Mouse (Mus musculus) megakaryocyte, adult 5-6 weeks (primary cell): ENCODE data around the gene Rfc1. TPM values are rescaled to one million over a fixed set of nuclear protein-coding genes. Genes with fewer than 3 reads are reported as not detected.
"Not testable (repeated sequence)": the region's sequence is repeated elsewhere in the genome, so short reads cannot be mapped to it uniquely, and the experiment has no call there.

Experiments used
- ATAC-seq: 2 replicates; pipeline ENCODE4 v1.8.0; 2016; ENCODE audit warnings: mild to moderate bottlenecking, inconsistent platforms; ENCODE audit not compliant: poor library complexity, severe bottlenecking
- total RNA-seq, 2 experiments: library from RNA; stranded (forward) in 1 of 2; stranded (reverse) in 1 of 2; fragments of 153-499, 151-499 nt in 1 of 2; fragments of 221-1000, 200-1000 nt in 1 of 2; gene quantifications; 2 replicates each; pipeline versions ENCODE4 v1.2.3 to v1.2.4; 2015 to 2017

Rfc1 gene
- total RNA-seq, 2 experiments from 2014 or later, result 39.7 to 92.3 TPM

DNA sequence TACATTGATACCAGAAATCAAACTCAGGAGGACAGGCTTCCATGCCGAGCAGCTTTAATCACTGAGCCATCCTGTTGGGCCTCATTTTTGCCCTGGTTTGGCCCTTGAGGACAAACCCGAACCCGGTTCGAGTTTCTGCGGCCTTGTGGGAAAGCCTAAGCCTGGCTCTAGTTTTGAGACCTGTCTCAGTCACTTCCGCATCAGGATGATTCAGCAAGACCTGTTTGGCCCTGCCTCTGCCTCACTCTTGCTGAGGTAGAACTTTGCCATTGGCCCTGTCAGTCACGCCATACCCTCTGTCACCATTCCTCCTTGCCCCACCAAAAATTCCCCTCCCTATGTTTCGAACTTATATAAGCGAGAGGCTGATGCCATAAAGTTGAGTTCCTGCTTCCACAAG is 35.3 kb downstream of the Rfc1 start:
- ATAC-seq, result no peak

DNA sequence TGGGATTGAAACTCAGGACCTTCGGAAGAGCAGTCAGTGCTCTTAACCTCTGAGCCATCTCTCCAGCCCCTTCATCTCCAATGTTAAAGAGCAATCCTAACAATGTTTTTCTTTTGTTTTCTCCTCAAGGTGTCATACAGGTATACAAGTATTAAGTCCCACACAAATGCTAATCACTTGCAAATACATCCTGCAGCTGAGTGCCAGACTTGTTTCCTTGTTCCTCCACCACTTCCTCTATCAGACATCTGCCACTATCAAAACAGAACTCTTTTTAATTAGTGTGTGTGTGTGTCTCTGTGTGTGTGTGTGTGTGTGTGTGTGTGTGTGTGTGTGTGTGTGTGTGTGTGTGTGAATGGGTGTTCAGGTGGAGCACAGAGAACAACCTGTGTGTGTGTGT is 35.8 kb downstream of the Rfc1 start:
- 0 out of 2 replicates have a peak, but pooled peaks have one; percentile 24 for ATAC-seq

DNA sequence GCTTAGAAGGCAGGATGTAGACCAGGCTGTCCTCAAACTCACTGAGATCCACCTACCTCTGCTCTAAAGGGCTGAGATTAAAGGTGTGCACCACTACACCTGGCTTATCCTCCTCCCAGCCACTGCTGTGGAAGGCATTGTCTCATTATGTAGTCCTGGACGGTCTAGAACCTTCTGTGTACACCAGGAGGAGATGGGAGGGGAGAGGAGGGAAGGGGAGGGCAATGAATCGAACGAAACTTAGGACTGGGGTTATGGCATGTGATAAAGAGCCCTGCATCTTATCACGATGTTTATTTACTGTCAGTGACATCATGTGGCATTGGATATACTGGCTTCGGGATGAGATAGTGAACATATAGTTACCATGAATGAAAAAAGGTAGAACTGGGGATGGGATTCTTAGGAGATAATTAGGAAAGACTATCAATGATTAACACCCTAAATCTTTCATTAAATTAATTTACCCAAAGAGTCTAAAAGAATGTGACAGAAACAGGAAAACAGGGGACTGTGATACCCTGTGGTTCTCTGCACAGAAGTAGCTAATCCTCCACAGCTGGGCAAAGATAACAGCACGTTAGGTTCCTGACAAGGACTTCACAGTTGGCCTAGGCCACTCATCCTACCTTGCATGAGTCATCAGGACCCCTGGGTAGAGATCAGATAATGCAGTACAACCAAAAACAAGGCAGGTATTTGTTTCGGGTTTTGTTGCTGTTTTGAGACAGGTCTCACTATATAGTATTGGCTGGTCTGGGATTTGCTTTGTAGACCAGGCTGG is 37.1 kb downstream of the Rfc1 start:
- no peak for ATAC-seq

DNA sequence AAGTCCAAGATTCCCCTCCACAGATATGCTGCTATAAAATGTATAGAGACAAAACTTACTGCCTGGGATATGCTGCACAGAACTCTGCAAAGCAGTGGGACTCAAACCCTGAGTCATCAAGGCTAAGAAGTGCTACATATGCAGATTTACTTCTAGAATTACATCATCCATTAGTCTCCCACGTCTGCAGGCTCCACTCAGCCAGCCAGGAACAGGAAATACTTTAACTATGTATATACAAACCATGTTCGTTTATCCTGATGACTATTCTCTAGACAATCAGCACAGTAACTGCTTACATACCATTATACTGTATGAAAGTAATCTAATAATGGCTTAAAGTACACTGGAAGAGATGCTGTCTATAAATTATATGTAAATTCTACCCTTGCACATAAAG is 41.2 kb downstream of the Rfc1 start:
- ATAC-seq, result no peak

DNA sequence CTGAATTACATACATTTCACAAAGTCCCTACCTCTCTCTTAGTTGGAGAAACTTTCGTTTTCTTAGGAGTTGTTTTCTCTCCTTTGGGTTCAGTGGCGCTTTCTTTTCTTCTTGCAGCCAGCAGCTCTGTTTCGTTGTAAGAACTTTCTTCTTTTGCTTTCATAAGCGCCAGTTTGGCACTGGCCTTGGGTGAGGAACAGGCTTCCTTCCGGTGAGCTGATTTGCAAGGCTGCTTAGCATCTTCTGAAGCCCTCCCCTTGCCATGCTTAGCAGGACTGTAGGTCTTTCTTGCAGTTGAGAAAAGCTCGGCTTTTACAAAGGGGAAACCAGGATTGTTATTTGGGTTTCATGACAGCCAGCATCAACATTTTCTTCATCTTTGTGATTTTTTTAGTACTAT is 41.8 kb downstream of the Rfc1 start:
- no peak for ATAC-seq

DNA sequence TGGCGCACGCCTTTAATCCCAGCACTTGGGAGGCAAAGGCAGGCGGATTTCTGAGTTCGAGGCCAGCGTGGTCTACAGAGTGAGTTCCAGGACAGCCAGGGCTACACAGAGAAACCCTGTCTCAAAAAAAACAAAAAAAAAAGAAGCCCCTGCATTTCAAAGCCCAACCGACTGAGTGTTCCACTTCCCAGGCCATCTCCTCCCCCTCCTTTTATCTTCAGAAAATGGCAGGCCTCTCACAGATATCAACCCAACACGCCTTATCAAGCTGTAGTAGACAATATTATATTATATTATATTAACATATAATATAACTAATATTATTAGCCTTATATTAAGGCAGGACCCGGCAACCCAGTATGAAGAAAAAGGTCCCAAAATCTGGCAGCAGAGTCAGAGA is 46.5 kb downstream of the Rfc1 start:
- not testable (repeated sequence) for ATAC-seq

DNA sequence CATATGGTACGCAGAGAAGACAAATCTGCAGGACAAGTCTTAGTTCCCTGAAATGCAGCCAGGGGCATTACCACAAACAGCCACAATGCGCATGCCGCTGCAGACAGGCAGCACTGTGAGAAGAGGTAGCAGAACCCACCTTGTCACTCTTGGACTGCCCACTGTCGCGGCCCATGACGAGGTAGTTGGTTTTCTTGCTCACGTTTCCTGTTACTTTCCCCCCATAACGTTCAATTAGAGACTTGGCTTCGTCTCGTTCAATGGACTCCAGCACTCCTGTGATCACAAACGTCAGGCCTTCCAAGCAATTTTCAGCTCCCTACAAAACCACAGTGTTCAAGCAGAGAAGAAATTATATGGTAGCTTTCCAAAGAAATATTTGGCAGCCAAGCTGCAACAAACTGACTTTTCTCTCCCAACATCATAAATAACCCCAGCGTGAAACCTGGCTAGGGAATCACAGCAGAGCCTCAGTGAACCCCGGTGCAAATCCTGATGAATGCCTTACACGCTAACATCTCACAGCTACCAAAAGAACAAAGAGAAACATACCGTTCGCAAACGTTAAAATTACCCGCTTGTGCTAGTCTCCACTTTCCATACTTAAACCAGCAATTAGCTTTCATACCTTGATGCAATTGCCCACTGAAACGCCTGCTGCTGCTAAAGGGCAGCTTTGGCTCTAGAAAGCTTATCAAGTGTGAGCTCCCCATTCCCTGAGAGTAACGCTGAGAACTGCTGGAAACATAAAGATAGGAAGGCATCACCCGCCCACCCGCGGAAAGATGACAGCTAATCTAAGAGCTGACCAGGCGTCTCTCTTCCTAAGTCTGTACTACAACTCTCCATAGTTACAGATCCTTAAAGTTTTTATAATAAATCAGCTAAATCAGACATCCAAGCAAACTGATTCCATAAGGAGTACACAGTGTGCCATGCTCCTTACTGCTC is 47.4 kb downstream of the Rfc1 start:
- ATAC-seq, result no peak

DNA sequence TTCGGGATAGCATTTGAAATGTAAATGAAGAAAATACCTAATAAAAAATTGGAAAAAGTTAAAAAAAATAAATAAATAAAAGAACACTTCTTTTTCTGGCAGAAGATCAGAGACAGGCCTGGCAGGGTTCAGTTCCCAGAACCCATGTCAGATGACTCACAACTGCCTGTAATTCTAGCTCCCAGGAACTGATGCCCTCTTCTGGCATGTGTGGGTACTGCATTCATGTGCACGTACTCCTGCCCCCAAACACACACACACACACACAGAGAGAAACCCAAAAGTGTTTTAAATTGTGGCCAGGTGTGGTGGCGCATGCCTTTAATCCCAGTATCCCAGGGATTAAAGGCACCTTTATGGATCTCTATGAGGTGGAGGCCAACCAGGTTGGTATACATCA is 51.3 kb downstream of the Rfc1 start:
- ATAC-seq, result no peak

DNA sequence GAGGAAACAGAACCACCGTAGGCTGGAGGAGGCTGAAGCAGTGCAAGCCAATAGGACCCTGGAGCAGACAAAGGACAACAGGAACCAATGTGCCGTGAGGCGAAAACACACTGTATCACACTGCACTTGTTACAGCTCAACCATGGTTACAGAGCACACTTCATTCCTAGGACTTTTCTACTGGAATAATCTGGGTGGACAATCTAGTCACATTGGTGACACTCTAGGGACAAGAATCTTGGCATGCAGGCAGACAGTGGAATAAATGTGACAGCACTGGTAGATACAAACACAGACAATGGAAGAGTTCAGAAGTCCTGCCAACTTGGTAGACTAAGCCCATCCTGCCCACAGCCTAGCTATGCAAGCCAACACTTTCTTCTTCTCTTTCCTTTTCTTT is 54.3 kb downstream of the Rfc1 start:
- no peak for ATAC-seq

DNA sequence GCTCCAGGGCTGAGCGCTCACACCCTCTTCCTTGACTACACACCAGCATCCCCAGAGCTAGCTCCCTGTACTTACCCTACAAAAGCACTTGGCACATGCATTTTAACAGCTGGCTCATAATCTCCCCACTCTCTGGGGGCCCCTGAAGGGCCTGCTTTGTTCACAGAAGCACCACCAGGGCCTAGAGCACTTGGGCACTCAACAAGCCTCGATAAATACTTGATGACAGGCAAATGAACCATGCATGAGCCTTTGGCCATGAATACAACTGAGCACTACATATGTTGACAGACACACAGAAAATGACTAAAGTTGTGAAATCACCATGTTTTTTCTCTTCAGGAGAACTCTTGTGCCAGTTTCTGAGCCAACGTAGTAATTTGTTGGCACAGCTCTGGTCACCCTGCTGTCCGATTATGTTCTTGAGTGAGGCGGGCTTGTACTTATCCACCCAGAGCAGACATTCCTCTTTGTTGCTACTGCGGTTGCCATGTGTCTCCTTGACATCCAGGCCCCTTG is 56.3 kb downstream of the Rfc1 start:
- ATAC-seq, result no peak

DNA sequence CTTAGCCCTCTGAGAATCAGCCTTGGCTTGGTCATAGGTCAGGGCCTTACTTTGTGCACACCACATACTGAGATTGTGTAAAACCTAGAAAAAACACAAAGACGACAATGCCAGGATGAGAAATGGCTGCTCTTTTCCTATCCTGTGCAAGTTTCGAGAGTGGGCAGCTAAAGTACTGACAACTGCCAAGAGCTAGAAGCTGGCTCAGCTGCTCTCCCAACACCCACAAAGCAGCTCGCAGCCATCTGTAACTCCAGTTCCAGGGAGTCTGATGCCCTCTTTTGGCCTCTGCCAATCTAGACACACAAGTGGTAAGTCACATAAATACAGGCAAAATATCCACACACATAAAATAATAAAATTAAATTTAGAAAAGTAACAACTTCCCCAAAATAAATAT is 61.5 kb downstream of the Rfc1 start:
- ATAC-seq, result no peak

DNA sequence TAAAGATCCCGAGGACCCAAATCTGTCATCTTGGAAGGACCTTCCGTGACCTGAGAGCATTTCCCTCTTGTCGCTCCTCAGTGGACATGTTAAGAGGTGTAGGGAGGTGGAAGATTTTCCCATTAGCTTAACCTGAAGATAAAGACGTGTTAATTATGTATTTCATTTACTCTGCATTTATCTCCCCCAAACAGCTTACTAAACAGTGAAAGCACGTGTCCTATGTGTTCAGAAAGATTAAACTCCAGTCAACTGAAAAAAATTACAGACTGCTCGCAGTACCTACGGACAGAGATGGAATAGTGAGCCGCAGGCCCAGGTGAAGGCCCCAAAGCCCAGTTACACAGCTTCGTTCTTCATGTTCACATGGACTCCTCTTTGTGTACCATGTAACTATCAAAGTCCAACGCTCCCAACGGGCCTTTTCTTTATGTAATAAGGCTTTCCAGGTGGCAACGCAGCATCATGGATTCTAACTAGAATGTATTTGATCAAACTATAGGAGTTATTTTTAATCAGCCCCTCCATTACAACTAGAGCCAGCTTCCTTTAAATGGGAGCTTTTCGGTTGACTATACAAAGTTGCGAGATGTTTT is 77.5 kb downstream of the Rfc1 start:
- ATAC-seq, result no peak

DNA sequence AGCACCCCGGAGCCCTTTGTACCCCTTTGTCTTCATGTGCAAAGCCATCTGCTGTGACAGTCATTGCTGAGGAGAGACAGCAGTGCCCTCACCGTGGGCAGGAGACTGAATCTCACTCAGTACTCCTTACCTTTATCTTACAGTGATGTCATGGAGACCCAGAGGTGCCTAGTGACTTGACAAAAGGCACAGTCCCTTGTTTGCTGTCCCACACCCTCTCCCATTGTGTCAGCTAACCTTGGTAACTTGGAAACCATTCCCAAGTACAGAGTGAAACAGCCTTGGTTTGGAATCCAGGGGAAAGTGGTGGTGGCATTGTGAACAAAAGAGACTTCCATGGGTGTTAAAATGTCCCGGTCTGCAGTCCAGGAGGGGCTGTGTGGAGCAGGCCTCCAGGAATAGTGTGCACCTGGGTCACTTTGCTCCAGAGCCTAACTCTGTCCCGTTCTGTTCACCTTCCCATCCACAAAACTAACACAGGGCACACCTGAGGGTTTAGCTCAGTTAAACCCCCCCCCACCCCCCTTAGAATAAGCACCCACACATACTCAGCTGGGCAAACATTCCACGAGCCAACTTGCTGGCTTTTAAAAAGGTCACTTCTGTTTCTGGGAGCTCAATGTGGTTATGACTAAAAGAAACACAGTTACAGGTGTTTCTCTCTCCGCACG is 85.2 kb downstream of the Rfc1 start:
- no peak for ATAC-seq

DNA sequence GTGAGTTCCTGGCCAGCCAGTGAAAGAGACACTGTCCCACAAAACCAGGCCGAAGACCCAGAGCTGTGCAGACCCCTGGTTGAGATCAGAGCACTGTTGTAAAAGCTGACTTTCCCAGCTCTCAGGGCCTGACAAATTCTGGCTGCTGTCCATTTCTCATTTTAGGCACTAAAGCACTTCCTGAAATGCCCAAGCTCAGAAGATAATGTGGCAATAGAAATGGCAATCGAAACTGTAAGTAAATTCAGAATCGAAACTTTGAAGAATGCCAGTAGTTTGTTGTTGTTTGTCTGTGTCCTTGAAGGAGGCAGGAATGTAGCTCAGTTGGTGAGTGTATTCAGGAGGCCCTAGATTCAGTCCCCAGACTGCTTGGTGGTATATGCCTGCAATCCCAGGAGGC is 88.2 kb downstream of the Rfc1 start:
- peak; percentile 74 for ATAC-seq

DNA sequence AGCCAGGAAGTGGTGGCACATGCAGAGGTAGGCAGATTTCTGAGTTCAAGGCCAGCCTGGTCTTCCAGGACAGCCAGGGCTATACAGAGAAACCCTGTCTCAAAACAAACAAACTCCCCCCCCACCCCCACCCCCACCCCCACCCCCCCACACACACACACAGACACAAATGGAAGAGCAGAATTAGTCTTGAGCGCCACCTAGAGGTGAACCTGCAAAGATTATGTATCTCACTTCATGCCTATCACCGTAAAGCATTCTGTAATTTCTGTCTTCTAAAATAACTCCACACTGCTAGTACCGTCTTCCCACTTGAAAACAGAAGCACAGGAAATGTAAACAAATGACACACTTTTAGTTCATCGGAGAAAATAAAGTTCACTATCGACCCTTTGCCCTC is 92.7 kb downstream of the Rfc1 start:
- no peak for ATAC-seq

DNA sequence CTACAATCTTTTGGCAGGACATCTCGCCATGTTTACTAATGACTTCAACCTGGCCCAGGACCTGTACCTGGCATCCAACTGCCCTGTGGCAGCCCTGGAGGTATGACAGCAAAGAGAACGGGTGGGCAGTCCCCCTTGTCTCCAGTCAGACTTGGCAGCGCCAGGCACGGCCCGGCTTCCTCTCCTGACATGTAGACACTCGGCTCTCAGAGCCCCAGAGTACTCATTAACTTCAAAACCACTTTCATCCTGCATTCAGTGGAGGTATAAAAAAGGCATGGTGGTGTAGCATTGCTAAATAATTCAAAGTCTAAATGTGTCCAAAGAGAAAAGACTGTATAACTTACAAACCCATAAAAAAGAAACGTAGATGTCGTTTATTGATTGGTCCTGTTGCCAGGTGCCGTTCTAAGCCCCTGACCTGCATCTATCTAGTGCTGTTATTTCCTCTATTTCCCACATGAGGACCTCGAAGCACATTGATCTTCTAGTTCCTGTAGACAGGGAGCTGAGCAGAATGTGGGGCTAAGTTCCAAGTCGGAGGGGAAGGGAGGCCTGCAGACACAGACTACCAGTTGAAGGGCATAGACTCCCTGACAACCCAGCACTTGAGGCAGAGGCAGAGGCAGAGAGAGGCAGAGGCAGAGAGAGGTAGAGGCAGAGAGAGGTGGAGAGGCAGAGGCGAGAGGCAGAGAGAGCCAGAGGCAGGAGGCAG is 104.0 kb downstream of the Rfc1 start:
- no peak for ATAC-seq

DNA sequence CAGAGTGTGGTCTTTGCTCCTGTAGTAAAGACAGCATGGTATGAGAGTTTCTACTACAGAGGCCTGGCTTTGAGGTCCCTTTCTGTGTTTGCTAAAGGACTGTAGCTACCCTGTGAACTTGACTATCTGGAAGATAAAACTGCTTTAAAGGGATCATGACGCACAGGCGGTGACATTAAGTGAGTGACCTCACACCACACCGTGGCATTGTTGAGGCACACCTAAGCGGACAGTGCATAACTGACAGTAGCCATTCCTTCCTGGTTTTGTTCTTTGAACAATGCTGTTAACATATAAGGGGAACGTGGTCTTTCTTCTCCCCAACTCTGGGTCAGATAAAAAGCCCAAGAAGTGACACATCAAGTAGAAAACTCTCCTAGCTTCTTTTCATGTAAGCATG is 111.4 kb downstream of the Rfc1 start:
- no peak for ATAC-seq

DNA sequence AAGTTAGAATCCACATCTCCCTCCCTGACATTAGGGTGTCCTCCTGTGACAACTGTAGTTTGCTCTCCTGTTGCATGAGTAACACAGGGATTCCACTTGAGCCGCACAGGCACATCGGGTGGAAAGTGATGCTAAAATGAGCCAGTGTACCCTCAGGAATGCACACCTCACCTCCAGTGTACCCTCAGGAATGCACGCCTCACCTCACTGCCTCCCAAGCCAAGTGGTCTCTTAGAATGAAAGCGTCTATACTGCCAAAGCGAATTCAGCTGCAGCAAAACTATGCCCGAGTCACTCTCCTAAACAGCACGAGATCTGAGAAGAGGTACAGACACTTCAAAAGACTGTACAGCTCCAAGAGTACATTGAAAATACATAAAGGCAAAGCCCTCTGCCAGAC is 114.4 kb downstream of the Rfc1 start:
- ATAC-seq, result no peak

DNA sequence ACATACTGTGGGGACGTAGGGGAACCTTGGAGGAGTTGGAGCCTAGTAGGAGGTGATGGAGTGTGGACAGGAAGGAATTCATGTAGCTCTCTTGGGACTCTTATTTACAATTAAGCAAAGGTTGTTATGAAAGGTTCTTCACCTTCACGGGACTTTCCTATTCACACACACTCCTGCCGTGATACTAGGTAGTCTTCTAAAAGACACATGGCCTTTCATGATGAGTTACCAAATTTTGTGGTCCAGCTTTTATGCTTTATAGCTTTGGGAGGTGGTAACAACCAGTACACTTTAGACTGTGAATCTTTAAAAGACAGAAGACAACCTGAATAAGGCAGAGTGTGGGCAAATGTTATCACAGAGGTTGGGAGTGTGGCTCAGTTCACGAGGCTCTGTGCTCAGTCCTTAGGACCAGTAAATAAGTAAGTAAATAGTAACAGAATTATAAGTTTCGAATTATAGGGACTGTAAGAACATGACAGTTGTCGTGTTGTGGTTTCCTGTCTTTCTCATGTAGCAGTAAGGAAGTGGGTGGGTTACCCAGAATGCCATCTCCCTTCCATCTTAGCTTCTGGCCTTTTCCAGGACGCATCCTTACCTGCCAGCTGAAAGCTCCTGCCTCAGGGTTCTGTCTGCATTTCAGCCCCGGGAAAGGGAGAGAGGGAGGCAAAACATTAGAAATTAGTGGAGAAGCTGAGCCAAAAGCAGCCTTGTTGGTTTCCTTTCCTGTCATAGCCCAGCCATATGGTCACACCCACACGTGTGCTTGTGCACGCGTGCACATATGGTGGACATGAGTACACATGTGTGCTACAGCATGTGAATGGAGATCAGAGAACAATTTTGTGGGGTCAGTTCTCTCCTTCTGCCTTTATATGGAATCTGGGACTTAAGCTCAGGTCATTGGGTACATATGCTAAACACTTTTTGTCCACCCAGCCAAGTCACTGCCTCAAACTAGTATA is 117.9 kb downstream of the Rfc1 start:
- peak; percentile 33; the same call in 1 of the 2 replicates for ATAC-seq
